Mouse (Mus musculus): ENCODE measurements around the gene Card19.

DNA sequence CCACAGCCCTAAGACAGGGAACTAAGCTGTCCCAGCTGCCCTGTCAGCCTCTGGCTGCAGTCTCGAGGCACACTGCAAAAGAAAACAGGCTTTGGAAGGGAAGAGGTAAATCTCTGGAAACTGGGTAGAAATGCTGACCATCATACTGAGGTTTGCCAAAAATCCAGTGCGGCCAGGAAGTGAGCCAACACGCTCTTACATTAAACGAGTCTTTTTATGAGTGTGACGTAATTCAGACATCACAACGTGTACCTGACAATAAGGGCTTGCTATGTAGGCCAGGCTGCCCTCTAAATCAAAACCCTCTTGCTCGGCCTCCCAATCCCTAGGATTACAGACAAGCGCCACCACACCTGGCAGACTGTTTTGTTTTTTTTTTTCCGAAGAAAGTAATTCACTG lies 48.8 kb downstream of the Card19 start:
- TF ChIP-seq CTCF (IDR thresholded peaks at IDR 0.05; ENCODE audit: low read depth) (no peak), EP300 (IDR thresholded peaks at IDR 0.05; ENCODE audit: low read depth) (no peak)

Data from liver, embryonic 14.5 days (tissue).